23 mouse cellular contexts compared by ENCODE assay signal in the genomic region with DNA sequence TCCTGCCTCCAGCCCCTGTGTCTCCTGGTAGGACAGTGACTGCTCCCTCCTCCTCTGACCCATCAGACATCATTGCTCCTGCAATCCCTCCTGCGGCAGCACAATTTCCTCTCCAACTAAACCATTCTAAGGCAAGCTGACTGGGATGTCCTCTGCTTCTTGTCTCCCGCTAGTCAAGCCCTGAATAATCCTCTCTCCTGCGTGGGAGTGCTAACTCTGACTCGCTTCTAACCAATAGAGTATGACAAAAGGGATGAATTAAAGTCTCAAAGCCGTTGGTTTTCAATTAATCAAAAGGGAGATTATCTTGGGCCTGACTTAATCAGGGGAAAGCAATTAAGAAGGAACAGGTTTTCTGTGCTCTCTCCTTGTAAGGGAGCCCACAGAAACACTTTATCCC.
"Had no signal": no experiment of that assay in that cellular context is flagged by ENCODE, and none has a peak within 500 bp of the region (broad histone marks: within the 10 kb centered on the region; RNA-seq: fewer than 3 reads in every experiment).

No protein-coding gene starts in this region.

- ATAC-seq: liver, postnatal 0 days; lung, postnatal 0 days had no signal

- H3K27ac ChIP-seq: limb, embryonic 12.5 days; limb, embryonic 15.5 days; liver, embryonic 14.5 days; macrophage; midbrain, embryonic 12.5 days; neural tube, embryonic 12.5 days; neural tube, embryonic 15.5 days; stomach, postnatal 0 days had no signal

- H3K4me3 ChIP-seq: limb, embryonic 12.5 days; limb, embryonic 15.5 days; midbrain, embryonic 12.5 days; neural tube, embryonic 12.5 days; neural tube, embryonic 15.5 days had no signal

- H3K9me3 ChIP-seq: limb, embryonic 12.5 days; limb, embryonic 15.5 days; midbrain, embryonic 12.5 days; neural tube, embryonic 12.5 days; neural tube, embryonic 15.5 days had no signal

- H3K4me1 ChIP-seq: neural tube, embryonic 12.5 days had no signal

- H3K27me3 ChIP-seq: limb, embryonic 12.5 days; limb, embryonic 15.5 days; neural tube, embryonic 12.5 days; neural tube, embryonic 15.5 days had no signal

- H3K4me2 ChIP-seq: limb, embryonic 12.5 days; limb, embryonic 15.5 days; liver, embryonic 11.5 days; lung, embryonic 14.5 days; midbrain, embryonic 12.5 days; neural tube, embryonic 12.5 days; neural tube, embryonic 15.5 days had no signal

- H3K9ac ChIP-seq: limb, embryonic 12.5 days; limb, embryonic 15.5 days; liver, embryonic 14.5 days; liver, postnatal 0 days; lung, embryonic 14.5 days; midbrain, embryonic 12.5 days; neural tube, embryonic 12.5 days; neural tube, embryonic 15.5 days had no signal

- H3K36me3 ChIP-seq: limb, embryonic 12.5 days; limb, embryonic 15.5 days; midbrain, embryonic 12.5 days; neural tube, embryonic 12.5 days; neural tube, embryonic 15.5 days had no signal

- DNase-seq: kidney, adult 11 months; kidney, adult 9 months; kidney, postnatal 14 days; kidney, postnatal 4 days; left cerebral cortex, postnatal 4 days; liver, postnatal 0 days; lung, embryonic 14.5 days; right cerebral cortex, adult 18-20 months; right cerebral cortex, postnatal 14 days; right cerebral cortex, postnatal 4 days; thymus, adult 2 months; thymus, postnatal 14 days; thymus, postnatal 4 days had no signal
